Mouse (Mus musculus): ENCODE data around the gene Faap100. TPM values are rescaled to one million over a fixed set of nuclear protein-coding genes. Genes with fewer than 3 reads are reported as not detected.

Gene Faap100
- total and polyA plus RNA-seq, 3 experiments, result 7.7 to 17.7 (median 14.3) TPM

DNA sequence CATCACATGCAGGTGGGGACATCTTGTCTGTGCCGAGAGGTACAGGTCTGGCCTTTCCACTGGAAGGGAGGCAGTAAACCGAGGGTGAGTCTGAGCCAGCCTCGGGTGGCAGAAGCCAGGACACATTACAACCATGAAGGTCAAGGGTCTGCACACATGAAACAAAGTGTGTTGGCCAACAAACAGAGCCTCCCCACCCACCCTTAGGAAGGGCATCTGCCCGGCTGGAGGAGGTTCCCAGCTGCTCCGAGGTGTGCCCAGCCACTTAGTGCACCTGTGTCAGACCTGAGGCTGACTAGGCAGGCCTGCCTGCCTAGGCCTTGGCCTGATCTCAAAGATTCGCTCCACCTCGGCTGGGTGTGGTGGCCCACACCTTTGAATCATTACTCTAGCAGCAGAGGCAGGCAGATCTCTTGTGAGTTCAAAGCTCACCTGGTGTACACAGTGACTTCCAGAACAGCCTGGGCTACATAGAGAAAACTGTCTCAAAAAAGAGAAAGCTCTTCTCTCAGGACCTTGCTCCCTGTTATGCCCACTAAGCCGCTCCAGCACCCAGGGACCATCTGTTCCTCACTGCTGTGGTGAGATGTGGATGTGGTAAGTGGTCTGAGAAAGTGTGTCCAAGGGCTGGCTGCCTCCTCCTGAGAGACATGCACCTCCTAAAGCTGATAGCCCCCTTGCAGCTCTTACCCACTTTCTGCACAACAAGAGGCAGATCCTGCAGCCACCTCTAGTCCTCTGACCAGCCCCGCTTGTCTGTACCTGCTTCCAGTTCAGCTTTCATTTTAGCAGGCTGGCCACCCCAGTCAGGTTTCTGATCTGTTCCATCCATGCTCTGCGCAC lies 27.1 kb downstream of the Faap100 start:
- no peak overlapping the region for H3K4me2 ChIP-seq (ENCODE audit: insufficient read depth, low read depth, poor library complexity, severe bottlenecking)
- no peak overlapping the region for H3K4me3 ChIP-seq (replicated peaks in 1 of 3; ENCODE audit: low read depth in 2 of 3, low read length in 2 of 3, poor library complexity in 1 of 3)
- no peak overlapping the region for H3K27ac ChIP-seq (ENCODE audit: insufficient read depth, low read depth)
- no peak for DNase-seq (ENCODE audit: extremely low read depth)
- no peak overlapping the region for H3K9ac ChIP-seq (ENCODE audit: insufficient read depth, low read depth)
- no peaks in the 10 kb centered on the region for H3K27me3 ChIP-seq (replicated peaks)
- peaks cover 8 to 9% of the 10 kb centered on the region in 2 experiments for H3K36me3 ChIP-seq (replicated peaks in 1 of 2; ENCODE audit: control insufficient read depth in 1 of 2, insufficient read depth in 1 of 2, low read length in 1 of 2)
- in situ Hi-C loops (cut with MboI; ENCODE audit: low pct_ligation_motif_present, low pct_unique_long_range_greater_than_20kb, low sequenced_read_pairs) (no loop called here), dilution Hi-C loops (cut with MboI; ENCODE audit: extremely low pct_ligation_motif_present, extremely low pct_unique_long_range_greater_than_20kb, low sequenced_read_pairs) (no loop called here)
- H3K9me3 ChIP-seq (replicated peaks; ENCODE audit: low read length), result no peaks in the 10 kb centered on the region
- TF ChIP-seq TBP (conservative IDR thresholded peaks at IDR 0.05; ENCODE audit: low read depth, low read length) (no peak), ELF1 (IDR thresholded peaks at IDR 0.05; ENCODE audit: low read depth, low read length) (no peak), RAD21 (IDR thresholded peaks at IDR 0.05; ENCODE audit: low read depth, low read length) (no peak), USF1 (IDR thresholded peaks at IDR 0.05; ENCODE audit: low read depth, low read length) (no peak), SMC3 (IDR thresholded peaks at IDR 0.05; ENCODE audit: low read depth, low read length) (no peak), ETS1 (conservative IDR thresholded peaks at IDR 0.05; ENCODE audit: low read depth, low read length) (no peak), CTCF (conservative IDR thresholded peaks at IDR 0.05 in 1 of 2, IDR thresholded peaks at IDR 0.05 in 1 of 2; ENCODE audit: low read depth in 2 of 2, low read length in 2 of 2) (no peak), IRF4 (IDR thresholded peaks at IDR 0.05; ENCODE audit: low read depth, low read length) (no peak), MEF2A (IDR thresholded peaks at IDR 0.05; ENCODE audit: borderline replicate concordance, low read depth, low read length) (no peak), JUN (IDR thresholded peaks at IDR 0.05; ENCODE audit: insufficient read depth, low read depth, low read length) (no peak)
- H3K79me2 ChIP-seq (replicated peaks; ENCODE audit: control insufficient read depth, extremely low read depth, insufficient read depth, poor library complexity, severe bottlenecking), result peaks cover 15% of the 10 kb centered on the region
- peaks cover 13 to 50% of the 10 kb centered on the region in 2 experiments for H3K4me1 ChIP-seq (ENCODE audit: control insufficient read depth in 1 of 2, insufficient read depth in 2 of 2)

DNA sequence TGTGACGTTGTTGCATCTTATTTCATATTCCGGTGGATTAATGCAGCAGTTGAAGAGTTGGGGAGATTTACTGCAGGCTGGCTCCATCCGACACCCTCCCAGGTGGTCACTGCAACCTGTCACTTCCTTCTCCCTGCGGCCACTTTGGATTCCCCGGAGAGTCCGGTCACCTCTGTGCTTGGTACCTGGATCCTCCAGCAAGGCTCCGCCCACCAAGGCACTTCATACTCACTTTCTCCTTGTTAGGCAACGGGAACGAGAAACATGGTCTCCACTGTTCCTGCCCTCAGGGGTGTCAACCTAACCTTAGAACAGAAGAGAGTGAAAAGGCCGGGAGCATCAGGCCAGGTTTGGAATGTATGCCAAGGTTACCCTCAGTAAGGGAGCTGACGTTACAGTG lies 27.9 kb downstream of the Faap100 start:
- TF ChIP-seq NELFE (IDR thresholded peaks at IDR 0.05; ENCODE audit: low read depth, low read length) (no peak), ELF1 (IDR thresholded peaks at IDR 0.05; ENCODE audit: low read depth, low read length) (no peak), POLR2AphosphoS2 (IDR thresholded peaks at IDR 0.05; ENCODE audit: low read depth, low read length) (no peak), MAZ (IDR thresholded peaks at IDR 0.05; ENCODE audit: low read depth, low read length) (no peak), TCF12 (IDR thresholded peaks at IDR 0.05; ENCODE audit: low read depth, low read length) (no peak), PAX5 (IDR thresholded peaks at IDR 0.05; ENCODE audit: low read length) (no peak), RCOR1 (conservative IDR thresholded peaks at IDR 0.05; ENCODE audit: low read depth, low read length) (no peak), ETS1 (conservative IDR thresholded peaks at IDR 0.05; ENCODE audit: low read depth, low read length) (no peak), MEF2A (IDR thresholded peaks at IDR 0.05; ENCODE audit: borderline replicate concordance, low read depth, low read length) (no peak)
- peaks cover 17% of the 10 kb centered on the region for H3K79me2 ChIP-seq (replicated peaks; ENCODE audit: control insufficient read depth, extremely low read depth, insufficient read depth, poor library complexity, severe bottlenecking)
- dilution Hi-C loops (cut with MboI; ENCODE audit: extremely low pct_ligation_motif_present, extremely low pct_unique_long_range_greater_than_20kb, low sequenced_read_pairs) (no loop called here), in situ Hi-C loops (cut with MboI; ENCODE audit: low pct_ligation_motif_present, low pct_unique_long_range_greater_than_20kb, low sequenced_read_pairs) (no loop called here)
- H3K4me3 ChIP-seq (replicated peaks in 1 of 3; ENCODE audit: low read depth in 2 of 3, low read length in 2 of 3, poor library complexity in 1 of 3), result peak overlapping the region; percentile 2 to 98 (median 19)
- no peak overlapping the region for H3K27ac ChIP-seq (ENCODE audit: insufficient read depth, low read depth)
- peaks cover 10 to 12% of the 10 kb centered on the region in 2 experiments for H3K36me3 ChIP-seq (replicated peaks in 1 of 2; ENCODE audit: control insufficient read depth in 1 of 2, insufficient read depth in 1 of 2, low read length in 1 of 2)
- no peaks in the 10 kb centered on the region for H3K27me3 ChIP-seq (replicated peaks)
- peak overlapping the region; percentile 96; the same call in 1 of the 2 replicates for H3K9ac ChIP-seq (ENCODE audit: insufficient read depth, low read depth)
- no peak for DNase-seq (ENCODE audit: extremely low read depth)
- peaks cover 15 to 52% of the 10 kb centered on the region in 2 experiments for H3K4me1 ChIP-seq (ENCODE audit: control insufficient read depth in 1 of 2, insufficient read depth in 2 of 2)
- no peaks in the 10 kb centered on the region for H3K9me3 ChIP-seq (replicated peaks; ENCODE audit: low read length)
- peak overlapping the region; percentile 78 for H3K4me2 ChIP-seq (ENCODE audit: insufficient read depth, low read depth, poor library complexity, severe bottlenecking)
